Mouse (Mus musculus) bone marrow, adult 2 months (tissue): ENCODE data around the gene Csnk2b. TPM values are rescaled to one million over a fixed set of nuclear protein-coding genes. Genes with fewer than 3 reads are reported as not detected.
"Not testable (repeated sequence)": the region's sequence is repeated elsewhere in the genome, so short reads cannot be mapped to it uniquely, and the experiment has no call there.

Source experiments
- H3K27ac ChIP-seq: fragments of 200-500 bp; 2 replicates; pipeline ENCODE4 v1.5.1; 2012; ENCODE audit warnings: low read depth, mild to moderate bottlenecking, control low read depth, inconsistent platforms, low read length; ENCODE audit not compliant: control insufficient read depth, poor library complexity, insufficient read depth
- H3K4me1 ChIP-seq: fragments of 200-500 bp; 2 replicates; pipeline ENCODE4 v1.6.1; 2011; ENCODE audit warnings: low read length; ENCODE audit not compliant: control insufficient read depth, insufficient read depth
- H3K4me3 ChIP-seq: fragments of 200-500 bp; replicated peaks from 2 replicates; pipeline ENCODE3; 2011; ENCODE audit warnings: mild to moderate bottlenecking, low read depth, low read length, control low read depth; ENCODE audit not compliant: control insufficient read depth
- CTCF ChIP-seq: fragments of 200-500 bp; IDR thresholded peaks from 2 replicates; pipeline ENCODE4 v1.5.1; 2011; ENCODE audit warnings: low read length, control low read depth; ENCODE audit not compliant: control insufficient read depth, insufficient read depth
- POLR2A ChIP-seq: fragments of 200-500 bp; IDR thresholded peaks from 2 replicates; pipeline ENCODE4 v1.6.1; 2011; ENCODE audit warnings: low read depth, mild to moderate bottlenecking, control low read depth, low read length, borderline replicate concordance; ENCODE audit not compliant: control insufficient read depth
- WGBS: fragments of 180-500 bp; shearing (Covaris S2); methylation state at CpG from one replicate; pipeline ENCODE4 v1.1.7; 2018; 5-methylcytosine and 5-hydroxymethylcytosine counted together
- polyA plus RNA-seq: library from polyadenylated mRNA; stranded (reverse); fragments of >200 nt; gene quantifications from 2 replicates; pipeline ENCODE4 v1.2.4, GENCODE M21; 2011; ENCODE audit warnings: low replicate concordance; ENCODE audit not compliant: missing spikeins, insufficient read depth, insufficient read length

Gene Csnk2b
- polyA plus RNA-seq, 1 experiment = 166 TPM

- no peak within 1 kb of the TSS for H3K27ac ChIP-seq
- H3K4me1 ChIP-seq = no peaks in the 10 kb centered on the region; the same call in 1 of the 2 replicates
- TF ChIP-seq CTCF = no peak
- TF ChIP-seq POLR2A = no peak
- WGBS = 81% methylated on average over 15 of the region's 15 CpGs
- H3K4me3 ChIP-seq = no peak within 1 kb of the TSS
Observed at GRCm38 (mm10) chr17:35131500-35132173, 9.8 kb upstream of the Csnk2b start, which contains the start of gene Apom. Gene Apom (minus strand): TSS chr17:35132050.

DNA sequence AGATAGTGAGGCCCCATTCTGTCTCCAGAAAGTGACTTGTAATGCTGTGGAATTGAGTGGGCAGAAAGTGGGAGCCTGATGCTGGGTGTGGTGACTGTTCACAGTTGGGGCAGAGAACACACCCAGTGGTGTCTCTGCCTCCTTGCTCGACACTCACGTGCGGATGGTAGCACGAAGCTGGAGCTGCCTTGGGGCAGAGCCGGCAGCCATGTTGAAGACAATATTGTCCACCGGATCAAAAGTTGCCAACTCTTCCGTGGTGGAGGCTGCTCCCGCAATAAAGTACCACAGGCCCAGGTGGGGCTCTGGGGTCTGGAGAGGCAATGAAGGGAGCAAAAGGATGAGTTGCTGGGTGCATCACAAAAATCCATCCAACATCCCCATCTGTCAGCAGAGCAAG is 9.2 kb upstream of the Csnk2b start:
- TF ChIP-seq POLR2A = no peak
- TF ChIP-seq CTCF = no peak
- Histone ChIP-seq H3K4me1 (no peaks in the 10 kb centered on the region; the same call in 1 of the 2 replicates), H3K4me3 (no peak overlapping the region), H3K27ac (no peak overlapping the region)
- WGBS = 84% methylated on average over 8 of the region's 8 CpGs

GRCm38 (mm10) chr17:35128996-35129395 is 7.1 kb upstream of the Csnk2b start:
- H3K27ac ChIP-seq = no peak overlapping the region
- peaks cover 2% of the 10 kb centered on the region; the same call in 1 of the 2 replicates for H3K4me1 ChIP-seq
- no peak for TF ChIP-seq POLR2A
- TF ChIP-seq CTCF = no peak
- no peak overlapping the region for H3K4me3 ChIP-seq
- 82% methylated on average over 11 of the region's 11 CpGs for WGBS

GRCm38 (mm10) chr17:35127017-35127416 is 5.2 kb upstream of the Csnk2b start:
- WGBS = 36% methylated on average over 13 of the region's 13 CpGs
- H3K27ac ChIP-seq = peak overlapping the region; percentile 89
- no peak for TF ChIP-seq POLR2A
- TF ChIP-seq CTCF = no peak
- H3K4me1 ChIP-seq = peaks cover 2% of the 10 kb centered on the region; the same call in 1 of the 2 replicates
- H3K4me3 ChIP-seq = peak overlapping the region; percentile 88

GRCm38 (mm10) chr17:35126206-35126611 is 4.4 kb upstream of the Csnk2b start, which contains the start of gene D17H6S53E:
Gene D17H6S53E (plus strand): TSS chr17:35126373.
- Histone ChIP-seq H3K27ac (peak within 1 kb of the TSS; percentile 89), H3K4me3 (peak within 1 kb of the TSS; percentile 88), H3K4me1 (peaks cover 2% of the 10 kb centered on the region; the same call in 1 of the 2 replicates)
- under 1% methylated on average over 36 of the region's 36 CpGs for WGBS
- TF ChIP-seq CTCF (no peak), POLR2A (peak; percentile 81; the same call in 1 of the 2 replicates)

GRCm38 (mm10) chr17:35125578-35125977 is 3.7 kb upstream of the Csnk2b start:
- Histone ChIP-seq H3K27ac (peak overlapping the region; percentile 5), H3K4me3 (no peak overlapping the region), H3K4me1 (peaks cover 2% of the 10 kb centered on the region; the same call in 1 of the 2 replicates)
- TF ChIP-seq CTCF = no peak
- WGBS = 44% methylated on average over 6 of the region's 6 CpGs

GRCm38 (mm10) chr17:35125081-35125480 is 3.2 kb upstream of the Csnk2b start:
- Histone ChIP-seq H3K27ac (peak overlapping the region; percentile 50), H3K4me3 (no peak overlapping the region), H3K4me1 (peaks cover 3% of the 10 kb centered on the region; the same call in 1 of the 2 replicates)
- TF ChIP-seq POLR2A = no peak
- no peak for TF ChIP-seq CTCF
- WGBS = 78% methylated on average over 1 of the region's 1 CpGs

GRCm38 (mm10) chr17:35124261-35124896 is 2.5 kb upstream of the Csnk2b start:
- peak overlapping the region; percentile 50 for H3K27ac ChIP-seq
- not testable (repeated sequence) for H3K4me1 ChIP-seq
- WGBS = 89% methylated on average over 12 of the region's 12 CpGs

DNA sequence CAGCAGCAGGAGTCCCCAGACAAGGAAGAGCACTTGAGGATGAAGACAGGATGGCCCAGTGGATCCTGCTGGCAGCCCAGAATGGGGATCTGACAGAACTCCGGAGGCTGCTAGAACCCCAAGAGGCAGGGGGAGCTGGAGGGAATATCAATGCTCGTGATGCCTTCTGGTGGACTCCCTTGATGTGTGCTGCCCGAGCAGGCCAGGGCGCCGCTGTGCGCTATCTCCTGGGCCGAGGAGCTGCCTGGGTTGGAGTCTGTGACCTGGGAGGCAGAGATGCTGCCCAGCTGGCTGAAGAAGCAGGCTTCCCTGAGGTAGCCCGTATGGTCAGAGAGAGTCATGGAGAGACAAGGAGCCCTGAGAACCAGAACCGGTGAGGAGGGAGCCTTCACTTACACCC is 1.4 kb upstream of the Csnk2b start:
- 91% methylated on average over 9 of the region's 9 CpGs for WGBS
- not testable (repeated sequence) for H3K27ac ChIP-seq, H3K4me1 ChIP-seq, H3K4me3 ChIP-seq

More at GRCm38 (mm10) chr17:35124261-35124896, 2.5 kb upstream of the Csnk2b start:
- not testable (repeated sequence) for H3K4me3 ChIP-seq
